Mouse (Mus musculus) brain, embryonic 14.5 days (tissue): ENCODE measurements around the gene Tcf7l2.

Experiments used
- CTCF ChIP-seq: fragments of 200-500 bp; IDR thresholded peaks from 2 replicates; pipeline ENCODE4 v1.5.1; 2012; ENCODE audit warnings: inconsistent platforms, mild to moderate bottlenecking, moderate library complexity, borderline replicate concordance; ENCODE audit not compliant: insufficient read depth, insufficient read length; ENCODE audit errors: extremely low read depth
- POLR2A ChIP-seq: fragments of 200-500 bp; IDR thresholded peaks from 2 replicates; pipeline ENCODE4 v1.6.1; 2012; ENCODE audit warnings: mild to moderate bottlenecking, inconsistent platforms, borderline replicate concordance; ENCODE audit not compliant: poor library complexity, insufficient read depth, insufficient read length, severe bottlenecking; ENCODE audit errors: extremely low read depth

GRCm38 (mm10) chr19:55912813-55913212 lies 171.2 kb downstream of the Tcf7l2 start:
- TF ChIP-seq CTCF (peak; percentile 18; the same call in 1 of the 2 replicates), POLR2A (no peak)
